19 mouse cellular contexts compared by ENCODE assay signal in genomic region chr12:27947646-27948045, GRCm38 (mm10).
DNase-seq lines count a peak whose midpoint lies in the region; ATAC-seq and TF ChIP-seq lines count a peak whose summit lies in the region.
"Had no signal": no experiment of that assay in that cellular context is flagged by ENCODE, and none has a peak within 500 bp of the region (broad histone marks: within the 10 kb centered on the region; RNA-seq: fewer than 3 reads in every experiment).

No protein-coding gene starts in this region.

- no peak for DNase-seq in hindbrain, embryonic 11.5 days (ENCODE audit: low spot score)
- DNase-seq in ES-CJ7 (ENCODE audit: low read depth, low spot score) (peak; percentile 6), ZHBTc4 (ENCODE audit: low read depth, low spot score) (peak; percentile 63)
- no peak for DNase-seq in lung, postnatal 10 days
- DNase-seq in spleen, postnatal 4 days (ENCODE audit: low spot score in 2 of 2): no peak
- DNase-seq in lung, postnatal 0 days (ENCODE audit: low spot score): no peak
- DNase-seq: cerebellum, adult 9-11 months; heart, postnatal 10 days; kidney, adult 8-10 months; spleen, adult 18-20 months; thymus, adult 2 months had no signal

- no peak overlapping the region for H3K4me3 ChIP-seq in hindbrain, embryonic 11.5 days (ENCODE audit: low read depth, low read length)
- no peak overlapping the region for H3K4me3 ChIP-seq in hindbrain, embryonic 16.5 days (ENCODE audit: low read length)
- H3K4me3 ChIP-seq in hindbrain, embryonic 12.5 days: no peak overlapping the region
- no peak overlapping the region for H3K4me3 ChIP-seq in lung, postnatal 0 days (ENCODE audit: low read depth, low read length)
- H3K4me3 ChIP-seq: forebrain, embryonic 15.5 days; heart, embryonic 10.5 days; stomach, embryonic 15.5 days had no signal

- H3K27me3 ChIP-seq in hindbrain, embryonic 11.5 days (ENCODE audit: control insufficient read depth, insufficient read depth, low read length): no peaks in the 10 kb centered on the region
- H3K27me3 ChIP-seq in hindbrain, embryonic 16.5 days (replicated peaks; ENCODE audit: control insufficient read depth, insufficient read depth, low read length): no peaks in the 10 kb centered on the region
- no peaks in the 10 kb centered on the region for H3K27me3 ChIP-seq in hindbrain, embryonic 12.5 days
- H3K27me3 ChIP-seq in lung, postnatal 0 days (replicated peaks; ENCODE audit: insufficient read depth, low read length): no peaks in the 10 kb centered on the region
- H3K27me3 ChIP-seq: forebrain, embryonic 15.5 days; stomach, embryonic 15.5 days had no signal

- TF ChIP-seq CTCF in lung, postnatal 0 days (IDR thresholded peaks at IDR 0.05): no peak

- TF ChIP-seq EP300 in lung, postnatal 0 days (IDR thresholded peaks at IDR 0.05): no peak

- peak overlapping the region; percentile 63 for H3K27ac ChIP-seq in hindbrain, embryonic 11.5 days (ENCODE audit: low read depth, low read length)
- no peak overlapping the region for H3K27ac ChIP-seq in hindbrain, embryonic 16.5 days (ENCODE audit: low read depth, low read length)
- H3K27ac ChIP-seq in hindbrain, embryonic 12.5 days: peak overlapping the region; percentile 75
- no peak overlapping the region for H3K27ac ChIP-seq in lung, postnatal 0 days (ENCODE audit: low read length)
- H3K27ac ChIP-seq: forebrain, embryonic 15.5 days; heart, embryonic 10.5 days; stomach, embryonic 15.5 days had no signal

- no peak overlapping the region for H3K4me2 ChIP-seq in hindbrain, embryonic 11.5 days (replicated peaks; ENCODE audit: low read depth, low read length)
- H3K4me2 ChIP-seq in hindbrain, embryonic 16.5 days (ENCODE audit: low read length): no peak overlapping the region
- 0 out of 2 replicates have a peak overlapping the region, but pooled peaks have one; percentile 8 for H3K4me2 ChIP-seq in hindbrain, embryonic 12.5 days (replicated peaks)
- H3K4me2 ChIP-seq in lung, postnatal 0 days (replicated peaks; ENCODE audit: low read depth, low read length): no peak overlapping the region
- H3K4me2 ChIP-seq: forebrain, embryonic 15.5 days; liver, embryonic 11.5 days; lung, embryonic 14.5 days; stomach, embryonic 15.5 days had no signal

- H3K4me1 ChIP-seq in hindbrain, embryonic 11.5 days (replicated peaks; ENCODE audit: control insufficient read depth, insufficient read depth, low read length): no peaks in the 10 kb centered on the region
- peaks cover 5% of the 10 kb centered on the region for H3K4me1 ChIP-seq in hindbrain, embryonic 16.5 days (ENCODE audit: control insufficient read depth, insufficient read depth, low read depth, low read length)
- peaks cover 31% of the 10 kb centered on the region for H3K4me1 ChIP-seq in hindbrain, embryonic 12.5 days
- no peaks in the 10 kb centered on the region for H3K4me1 ChIP-seq in lung, postnatal 0 days (ENCODE audit: insufficient read depth, low read depth, low read length)
- H3K4me1 ChIP-seq: heart, embryonic 10.5 days had no signal

- ATAC-seq in hindbrain, embryonic 11.5 days (ENCODE audit: low FRiP score): no peak
- ATAC-seq in hindbrain, embryonic 16.5 days: no peak
- ATAC-seq in hindbrain, embryonic 12.5 days (ENCODE audit: low FRiP score): no peak
- no peak for ATAC-seq in lung, postnatal 0 days
- ATAC-seq: forebrain, embryonic 15.5 days; inflammation-experienced regulatory T-cells, adult 6 months had no signal

- H3K9ac ChIP-seq in hindbrain, embryonic 11.5 days (ENCODE audit: low read depth, low read length): no peak overlapping the region
- no peak overlapping the region for H3K9ac ChIP-seq in hindbrain, embryonic 16.5 days (ENCODE audit: low read depth, low read length)
- H3K9ac ChIP-seq in hindbrain, embryonic 12.5 days: no peak overlapping the region
- H3K9ac ChIP-seq in lung, postnatal 0 days (replicated peaks; ENCODE audit: low read depth): no peak overlapping the region
- H3K9ac ChIP-seq: forebrain, embryonic 15.5 days; lung, embryonic 14.5 days; stomach, embryonic 15.5 days had no signal

- 61% methylated on average over 3 of the region's 3 CpGs for WGBS in hindbrain, embryonic 11.5 days
- WGBS in hindbrain, embryonic 16.5 days: 67% methylated on average over 3 of the region's 3 CpGs
- WGBS in hindbrain, embryonic 12.5 days: 67% methylated on average over 3 of the region's 3 CpGs
- WGBS in lung, postnatal 0 days: 60% methylated on average over 3 of the region's 3 CpGs

- no peaks in the 10 kb centered on the region for H3K36me3 ChIP-seq in hindbrain, embryonic 11.5 days (ENCODE audit: control insufficient read depth, insufficient read depth, low read length)
- no peaks in the 10 kb centered on the region for H3K36me3 ChIP-seq in hindbrain, embryonic 16.5 days (ENCODE audit: control insufficient read depth, insufficient read depth, low read length)
- H3K36me3 ChIP-seq in hindbrain, embryonic 12.5 days: no peaks in the 10 kb centered on the region
- H3K36me3 ChIP-seq in lung, postnatal 0 days (ENCODE audit: insufficient read depth, low read length): no peaks in the 10 kb centered on the region
- H3K36me3 ChIP-seq: forebrain, embryonic 15.5 days; heart, embryonic 10.5 days; stomach, embryonic 15.5 days had no signal

- H3K9me3 ChIP-seq in hindbrain, embryonic 11.5 days (ENCODE audit: control insufficient read depth, low read length): no peaks in the 10 kb centered on the region
- no peaks in the 10 kb centered on the region for H3K9me3 ChIP-seq in hindbrain, embryonic 16.5 days (ENCODE audit: control insufficient read depth, low read length)
- no peaks in the 10 kb centered on the region for H3K9me3 ChIP-seq in hindbrain, embryonic 12.5 days (replicated peaks)
- no peaks in the 10 kb centered on the region for H3K9me3 ChIP-seq in lung, postnatal 0 days (ENCODE audit: low read length)
- H3K9me3 ChIP-seq: forebrain, embryonic 15.5 days; heart, embryonic 10.5 days; stomach, embryonic 15.5 days had no signal

Comparison
In these comparisons a context has a peak if more than half of its experiments do, and no peak if none do; other contexts are left out.
1. H3K27ac ChIP-seq: peak in hindbrain, embryonic 11.5 days (single experiment) and hindbrain, embryonic 12.5 days (single experiment); none in hindbrain, embryonic 16.5 days (single experiment) and lung, postnatal 0 days (single experiment).
2. DNase-seq: peak in ES-CJ7 (single experiment) and ZHBTc4 (single experiment); none in hindbrain, embryonic 11.5 days (single experiment), lung, postnatal 10 days (single experiment), spleen, postnatal 4 days (0 of 2) and lung, postnatal 0 days (single experiment).